Mouse (Mus musculus): ENCODE results near the gene C1d. TPM values are rescaled to one million over a fixed set of nuclear protein-coding genes. Genes with fewer than 3 reads are reported as not detected.
"Not testable (repeated sequence)": the region's sequence is repeated elsewhere in the genome, so short reads cannot be mapped to it uniquely, and the experiment has no call there.

The C1d gene
- polyA plus RNA-seq, 1 experiment from 2014 or later, result 178 TPM

DNA sequence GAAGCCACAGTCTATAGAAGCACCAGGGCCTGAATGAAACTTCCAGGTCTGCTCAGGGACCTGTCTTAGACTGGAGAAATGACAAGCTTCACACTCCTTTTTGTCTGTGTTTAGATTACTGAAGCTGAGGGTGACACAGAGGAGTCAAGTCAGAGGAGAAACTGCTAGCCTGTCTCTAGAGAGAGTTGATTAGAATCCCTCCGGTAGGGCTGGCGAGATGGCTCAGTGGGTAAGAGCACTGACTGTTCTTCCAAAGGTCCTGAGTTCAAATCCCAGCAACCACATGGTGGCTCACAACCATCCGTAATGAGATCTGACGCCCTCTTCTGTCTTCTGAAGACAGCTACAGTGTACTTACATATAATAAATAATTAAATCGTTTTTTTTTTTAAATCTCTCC, 18.8 kb upstream of the C1d start:
- H3K27ac ChIP-seq (ENCODE audit: low read length); H3K36me3 ChIP-seq (ENCODE audit: control insufficient read depth, insufficient read depth, low read length); H3K4me2 ChIP-seq (ENCODE audit: low read length); H3K4me3 ChIP-seq (ENCODE audit: low read depth, low read length); ATAC-seq; H3K9me3 ChIP-seq (replicated peaks; ENCODE audit: control insufficient read depth, low read length, poor library complexity, severe bottlenecking); H3K9ac ChIP-seq (ENCODE audit: low read depth, low read length); H3K4me1 ChIP-seq (ENCODE audit: control insufficient read depth, insufficient read depth, low read length); H3K27me3 ChIP-seq (ENCODE audit: control insufficient read depth, insufficient read depth, low read depth, low read length): not testable (repeated sequence)
- WGBS, result 90% methylated on average over 5 of the region's 5 CpGs

DNA sequence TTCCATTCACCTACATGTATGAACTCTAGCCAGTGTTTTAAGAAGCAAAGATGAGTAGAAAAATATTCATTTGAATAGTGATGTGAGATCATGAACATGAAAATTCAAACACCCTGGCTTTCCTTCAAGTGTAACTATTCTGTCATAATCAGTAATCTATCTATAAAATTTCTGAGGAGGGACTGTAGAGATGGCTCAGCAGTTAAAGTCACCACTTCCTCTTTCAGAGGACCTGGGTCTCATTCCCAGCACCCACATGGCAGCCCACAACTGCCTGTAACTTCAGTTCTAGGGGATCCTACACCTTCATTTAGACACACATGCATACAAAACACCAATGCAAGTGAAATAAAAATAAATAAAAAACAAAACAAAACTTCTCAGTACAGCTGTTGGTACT, 8.7 kb upstream of the C1d start:
- no peaks in the 10 kb centered on the region for H3K36me3 ChIP-seq (ENCODE audit: control insufficient read depth, insufficient read depth, low read length)
- H3K9ac ChIP-seq (ENCODE audit: low read depth, low read length), result no peak overlapping the region
- H3K4me2 ChIP-seq (ENCODE audit: low read length), result no peak overlapping the region
- H3K4me3 ChIP-seq (ENCODE audit: low read depth, low read length), result no peak overlapping the region
- ATAC-seq, result no peak
- no peaks in the 10 kb centered on the region for H3K27me3 ChIP-seq (ENCODE audit: control insufficient read depth, insufficient read depth, low read depth, low read length)
- H3K4me1 ChIP-seq (ENCODE audit: control insufficient read depth, insufficient read depth, low read length), result no peaks in the 10 kb centered on the region
- 0 out of 2 replicates have a peak, but pooled peaks cover 2% of the 10 kb centered on the region for H3K9me3 ChIP-seq (replicated peaks; ENCODE audit: control insufficient read depth, low read length, poor library complexity, severe bottlenecking)
- no peak overlapping the region for H3K27ac ChIP-seq (ENCODE audit: low read length)

DNA sequence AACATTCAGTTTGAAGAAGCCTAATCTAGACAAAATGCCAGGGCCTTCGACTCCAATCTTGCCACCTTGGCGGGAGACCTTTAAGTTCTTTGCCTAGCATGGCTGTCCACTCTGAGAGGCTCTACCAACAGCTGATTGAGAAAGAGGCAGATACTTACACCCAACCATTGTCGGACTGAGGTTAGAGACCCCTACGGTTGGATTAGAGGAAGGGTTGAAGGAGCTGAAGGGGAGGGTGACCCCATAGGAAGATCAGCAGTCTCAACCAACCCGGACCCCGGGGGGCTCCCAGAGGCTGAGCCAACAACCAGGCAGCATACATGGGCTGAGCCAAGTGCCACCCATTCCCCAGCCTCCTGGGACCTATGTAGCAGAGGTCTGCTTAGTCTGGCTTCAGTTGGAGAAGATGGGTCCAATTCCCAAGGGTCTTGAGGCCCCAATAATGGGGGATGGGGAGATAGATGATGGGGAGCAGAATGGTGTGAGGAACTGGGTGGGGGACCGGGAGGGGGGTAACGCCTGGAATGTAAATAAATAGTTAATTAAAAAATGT, 490 bp upstream of the C1d start:
- 68% methylated on average over 8 of the region's 8 CpGs for WGBS
- Histone ChIP-seq H3K27ac (ENCODE audit: low read length) (peak overlapping the region; percentile 91), H3K9me3 (replicated peaks; ENCODE audit: control insufficient read depth, low read length, poor library complexity, severe bottlenecking) (no peaks in the 10 kb centered on the region), H3K4me3 (ENCODE audit: low read depth, low read length) (peak overlapping the region; percentile 86), H3K4me2 (ENCODE audit: low read length) (peak overlapping the region; percentile 87), H3K36me3 (ENCODE audit: control insufficient read depth, insufficient read depth, low read length) (no peaks in the 10 kb centered on the region), H3K9ac (ENCODE audit: low read depth, low read length) (peak overlapping the region; percentile 93), H3K27me3 (ENCODE audit: control insufficient read depth, insufficient read depth, low read depth, low read length) (no peaks in the 10 kb centered on the region), H3K4me1 (ENCODE audit: control insufficient read depth, insufficient read depth, low read length) (peaks cover 16% of the 10 kb centered on the region)
- ATAC-seq, result peak; percentile 85

DNA sequence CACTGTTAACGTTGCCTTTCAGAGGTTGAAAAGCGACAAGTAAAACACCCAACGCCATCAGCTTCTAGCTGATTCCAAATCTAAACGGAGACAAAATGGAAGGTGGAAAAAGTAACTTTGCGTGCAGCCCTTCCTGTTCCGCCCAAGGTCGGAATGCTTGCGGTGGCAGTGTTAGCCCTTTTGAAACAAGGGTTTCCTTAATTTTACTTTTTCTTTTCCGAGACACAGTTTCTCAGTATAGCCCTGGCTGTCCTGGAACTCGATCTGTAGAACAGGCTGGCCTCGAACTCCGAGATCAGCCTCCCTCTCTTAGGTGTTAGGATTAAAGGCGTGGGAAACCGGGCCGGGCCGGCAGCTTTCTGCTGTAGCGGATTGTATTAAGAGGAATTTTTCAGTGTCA, 482 bp downstream of the C1d start:
- Histone ChIP-seq H3K27me3 (ENCODE audit: control insufficient read depth, insufficient read depth, low read depth, low read length) (no peaks in the 10 kb centered on the region), H3K4me1 (ENCODE audit: control insufficient read depth, insufficient read depth, low read length) (peaks cover 16% of the 10 kb centered on the region), H3K9ac (ENCODE audit: low read depth, low read length) (peak overlapping the region; percentile 93), H3K4me3 (ENCODE audit: low read depth, low read length) (peak overlapping the region; percentile 86), H3K36me3 (ENCODE audit: control insufficient read depth, insufficient read depth, low read length) (no peaks in the 10 kb centered on the region), H3K4me2 (ENCODE audit: low read length) (peak overlapping the region; percentile 87), H3K27ac (ENCODE audit: low read length) (peak overlapping the region; percentile 91), H3K9me3 (replicated peaks; ENCODE audit: control insufficient read depth, low read length, poor library complexity, severe bottlenecking) (no peaks in the 10 kb centered on the region)
- WGBS, result 0% methylated on average over 17 of the region's 17 CpGs
- ATAC-seq, result peak; percentile 58

DNA sequence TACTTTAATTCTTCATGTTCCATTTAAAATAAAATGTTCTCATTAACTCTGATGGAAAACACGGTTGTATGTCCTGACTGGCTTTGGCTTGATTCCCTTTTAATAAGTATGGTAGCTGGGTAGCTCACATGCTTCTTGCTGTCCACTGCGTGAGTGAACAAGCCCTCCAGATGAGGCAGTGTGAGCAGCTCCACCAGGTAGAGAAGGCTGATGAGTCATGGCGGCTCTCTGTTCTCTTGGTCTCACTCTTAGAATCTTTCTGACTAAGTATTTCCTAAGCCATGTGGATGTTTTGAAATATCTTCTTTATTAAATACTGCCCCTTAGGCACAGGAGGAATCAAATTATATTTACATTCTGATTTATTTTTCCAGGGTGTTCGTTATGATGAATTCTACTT, 9.8 kb downstream of the C1d start:
- Histone ChIP-seq H3K4me1 (ENCODE audit: control insufficient read depth, insufficient read depth, low read length) (no peaks in the 10 kb centered on the region), H3K9ac (ENCODE audit: low read depth, low read length) (no peak overlapping the region), H3K9me3 (replicated peaks; ENCODE audit: control insufficient read depth, low read length, poor library complexity, severe bottlenecking) (no peaks in the 10 kb centered on the region), H3K27ac (ENCODE audit: low read length) (no peak overlapping the region), H3K36me3 (ENCODE audit: control insufficient read depth, insufficient read depth, low read length) (peaks cover 4% of the 10 kb centered on the region; the same call in 1 of the 2 replicates), H3K4me2 (ENCODE audit: low read length) (no peak overlapping the region), H3K27me3 (ENCODE audit: control insufficient read depth, insufficient read depth, low read depth, low read length) (no peaks in the 10 kb centered on the region), H3K4me3 (ENCODE audit: low read depth, low read length) (no peak overlapping the region)
- no peak for ATAC-seq
- WGBS, result 95% methylated on average over 4 of the region's 4 CpGs

DNA sequence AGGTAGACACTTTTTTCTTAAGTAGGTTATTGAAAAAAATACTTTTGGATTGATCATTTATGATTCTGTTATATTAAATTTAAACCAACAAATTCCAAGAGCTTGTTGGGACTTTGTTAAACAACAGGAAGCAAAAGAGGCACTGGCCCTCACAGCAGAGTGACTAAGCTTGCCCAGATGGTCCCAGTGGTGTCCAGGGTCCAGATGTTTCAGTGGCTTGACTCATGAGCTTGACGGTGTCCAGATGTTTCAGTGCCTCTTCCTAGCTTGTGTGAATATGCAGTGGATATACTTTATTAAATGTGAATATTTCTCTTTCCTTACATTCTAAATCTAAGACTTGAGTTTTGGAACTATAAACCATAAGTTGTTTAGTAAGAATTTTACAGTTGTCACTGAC, 11.4 kb downstream of the C1d start:
- Histone ChIP-seq H3K27me3 (ENCODE audit: control insufficient read depth, insufficient read depth, low read depth, low read length) (no peaks in the 10 kb centered on the region), H3K9me3 (replicated peaks; ENCODE audit: control insufficient read depth, low read length, poor library complexity, severe bottlenecking) (no peaks in the 10 kb centered on the region), H3K4me3 (ENCODE audit: low read depth, low read length) (no peak overlapping the region), H3K36me3 (ENCODE audit: control insufficient read depth, insufficient read depth, low read length) (peaks cover 4% of the 10 kb centered on the region; the same call in 1 of the 2 replicates), H3K9ac (ENCODE audit: low read depth, low read length) (no peak overlapping the region), H3K27ac (ENCODE audit: low read length) (no peak overlapping the region), H3K4me2 (ENCODE audit: low read length) (no peak overlapping the region), H3K4me1 (ENCODE audit: control insufficient read depth, insufficient read depth, low read length) (no peaks in the 10 kb centered on the region)
- no peak for ATAC-seq
- WGBS, result 94% methylated on average over 1 of the region's 1 CpGs

DNA sequence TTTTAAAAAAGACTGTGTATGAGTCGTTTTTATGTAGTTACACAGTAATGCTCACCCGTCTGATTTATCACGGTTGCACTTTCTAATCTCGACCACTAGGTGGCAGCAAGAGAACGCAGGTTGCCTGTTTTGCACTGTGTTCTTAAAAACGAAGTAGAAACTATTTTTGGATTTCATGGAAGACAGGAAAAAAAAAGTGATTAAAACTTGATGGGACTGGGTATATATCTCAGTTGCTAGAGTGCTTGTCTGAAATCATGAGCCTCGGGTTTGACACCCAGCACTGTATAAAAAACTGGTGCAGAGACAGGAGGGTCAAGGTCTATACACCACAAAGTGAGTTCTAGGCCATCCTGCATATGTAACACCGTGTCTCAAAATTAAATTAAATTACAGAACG, 22.6 kb downstream of the C1d start:
- no peaks in the 10 kb centered on the region for H3K4me1 ChIP-seq (ENCODE audit: control insufficient read depth, insufficient read depth, low read length)
- H3K27ac ChIP-seq (ENCODE audit: low read length), result no peak overlapping the region
- no peak overlapping the region for H3K4me3 ChIP-seq (ENCODE audit: low read depth, low read length)
- peak; percentile 89 for ATAC-seq
- no peaks in the 10 kb centered on the region for H3K9me3 ChIP-seq (replicated peaks; ENCODE audit: control insufficient read depth, low read length, poor library complexity, severe bottlenecking)
- 16% methylated on average over 9 of the region's 9 CpGs for WGBS
- H3K36me3 ChIP-seq (ENCODE audit: control insufficient read depth, insufficient read depth, low read length), result no peaks in the 10 kb centered on the region
- no peak overlapping the region for H3K9ac ChIP-seq (ENCODE audit: low read depth, low read length)
- H3K4me2 ChIP-seq (ENCODE audit: low read length), result no peak overlapping the region
- no peaks in the 10 kb centered on the region for H3K27me3 ChIP-seq (ENCODE audit: control insufficient read depth, insufficient read depth, low read depth, low read length)

DNA sequence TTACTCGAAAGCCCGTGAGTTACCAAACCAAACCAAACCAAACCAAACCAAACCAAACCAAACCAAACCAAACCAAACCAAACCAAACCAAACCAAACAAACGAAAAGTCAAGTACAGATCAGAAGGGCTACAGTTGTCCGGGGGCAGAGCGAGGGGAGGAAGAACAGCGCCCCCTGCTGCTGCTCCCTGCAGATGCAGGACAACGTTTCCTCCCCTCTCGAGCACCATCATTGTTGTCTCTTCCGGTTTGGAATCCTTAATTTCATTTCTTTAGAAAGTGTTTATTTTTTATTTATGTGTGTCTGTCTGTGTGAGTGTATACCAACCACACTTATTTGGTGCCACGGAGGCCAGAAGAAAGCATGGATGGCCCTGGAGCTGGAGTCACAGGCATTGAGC, 26.7 kb downstream of the C1d start:
- H3K27me3 ChIP-seq (ENCODE audit: control insufficient read depth, insufficient read depth, low read depth, low read length), result no peaks in the 10 kb centered on the region
- no peaks in the 10 kb centered on the region for H3K4me1 ChIP-seq (ENCODE audit: control insufficient read depth, insufficient read depth, low read length)
- no peak overlapping the region for H3K4me2 ChIP-seq (ENCODE audit: low read length)
- H3K4me3 ChIP-seq (ENCODE audit: low read depth, low read length), result no peak overlapping the region
- H3K9me3 ChIP-seq (replicated peaks; ENCODE audit: control insufficient read depth, low read length, poor library complexity, severe bottlenecking), result no peaks in the 10 kb centered on the region
- no peak overlapping the region for H3K27ac ChIP-seq (ENCODE audit: low read length)
- H3K36me3 ChIP-seq (ENCODE audit: control insufficient read depth, insufficient read depth, low read length), result no peaks in the 10 kb centered on the region
- WGBS, result 74% methylated on average over 10 of the region's 10 CpGs
- no peak overlapping the region for H3K9ac ChIP-seq (ENCODE audit: low read depth, low read length)
- no peak for ATAC-seq

DNA sequence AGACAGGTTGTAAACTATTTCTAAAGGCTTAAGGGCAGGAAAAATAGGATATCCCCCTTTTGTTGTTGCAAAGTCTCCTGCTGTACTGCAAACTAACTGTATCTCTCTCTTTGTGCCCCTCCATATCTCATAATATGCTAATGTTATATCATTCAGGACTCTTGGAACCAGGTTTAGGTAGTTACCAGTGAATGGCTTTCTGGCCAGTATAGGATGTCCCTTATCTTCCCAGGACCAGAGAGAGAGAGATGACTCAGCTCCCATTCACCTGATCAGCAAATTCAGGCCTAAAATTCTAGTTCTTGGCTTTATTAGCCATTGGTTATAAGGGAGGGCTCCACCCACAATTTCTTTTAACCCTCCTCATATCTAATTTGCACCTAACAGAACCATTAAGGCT, 31.5 kb downstream of the C1d start:
- Histone ChIP-seq H3K4me1 (ENCODE audit: control insufficient read depth, insufficient read depth, low read length) (no peaks in the 10 kb centered on the region), H3K4me3 (ENCODE audit: low read depth, low read length) (no peak overlapping the region), H3K36me3 (ENCODE audit: control insufficient read depth, insufficient read depth, low read length) (no peaks in the 10 kb centered on the region), H3K9ac (ENCODE audit: low read depth, low read length) (no peak overlapping the region), H3K27me3 (ENCODE audit: control insufficient read depth, insufficient read depth, low read depth, low read length) (no peaks in the 10 kb centered on the region), H3K9me3 (replicated peaks; ENCODE audit: control insufficient read depth, low read length, poor library complexity, severe bottlenecking) (no peaks in the 10 kb centered on the region), H3K4me2 (ENCODE audit: low read length) (no peak overlapping the region), H3K27ac (ENCODE audit: low read length) (no peak overlapping the region)
- no peak for ATAC-seq
